ENCODE assay signal across 7 mouse cellular contexts in genomic region chr13:43773965-43774566, GRCm38 (mm10). TPM values are rescaled to one million over a fixed set of nuclear protein-coding genes. Genes with fewer than 3 reads are reported as not detected.
A peak's percentile ranks its signal among the peaks of the same experiment; 100 is the strongest.
DNase-seq lines count a peak whose midpoint lies in the region; ATAC-seq and TF ChIP-seq lines count a peak whose summit lies in the region.

No protein-coding gene starts in this region.

- no peak overlapping the region for H3K4me2 ChIP-seq in intestine, embryonic 15.5 days (replicated peaks)
- no peak overlapping the region for H3K4me2 ChIP-seq in intestine, embryonic 16.5 days (ENCODE audit: low read depth, low read length)
- no peak overlapping the region for H3K4me2 ChIP-seq in heart, postnatal 0 days (ENCODE audit: low read depth, low read length)

- ATAC-seq in intestine, embryonic 15.5 days, result 0 out of 2 replicates have a peak, but pooled peaks have one; percentile 23
- no peak; the same call in 1 of the 2 replicates for ATAC-seq in intestine, embryonic 16.5 days
- ATAC-seq in heart, postnatal 0 days (ENCODE audit: insufficient read depth, low read depth), result peak; percentile 44
- peak; percentile 16 for ATAC-seq in monocyte, adult 5-6 weeks (replicated peaks; ENCODE audit: insufficient number of reproducible peaks, low FRiP score, low TSS enrichment, poor library complexity, severe bottlenecking)

- no peaks in the 10 kb centered on the region; the same call in 1 of the 2 replicates for H3K27me3 ChIP-seq in intestine, embryonic 15.5 days (replicated peaks)
- H3K27me3 ChIP-seq in intestine, embryonic 16.5 days (replicated peaks; ENCODE audit: control insufficient read depth, insufficient read depth, low read length), result no peaks in the 10 kb centered on the region
- H3K27me3 ChIP-seq in heart, postnatal 0 days (ENCODE audit: control insufficient read depth, insufficient read depth, low read length), result peaks cover 6% of the 10 kb centered on the region; the same call in 1 of the 2 replicates

- no peaks in the 10 kb centered on the region for H3K36me3 ChIP-seq in intestine, embryonic 15.5 days
- H3K36me3 ChIP-seq in intestine, embryonic 16.5 days (ENCODE audit: control insufficient read depth, insufficient read depth, low read length), result no peaks in the 10 kb centered on the region
- H3K36me3 ChIP-seq in heart, postnatal 0 days (replicated peaks; ENCODE audit: control insufficient read depth, insufficient read depth, low read length), result no peaks in the 10 kb centered on the region

- no peaks in the 10 kb centered on the region for H3K9me3 ChIP-seq in intestine, embryonic 15.5 days
- no peaks in the 10 kb centered on the region for H3K9me3 ChIP-seq in intestine, embryonic 16.5 days (ENCODE audit: control insufficient read depth, low read length)
- H3K9me3 ChIP-seq in heart, postnatal 0 days (replicated peaks; ENCODE audit: control insufficient read depth, low read length), result no peaks in the 10 kb centered on the region

- no peak for TF ChIP-seq EP300 in heart, postnatal 0 days (IDR thresholded peaks at IDR 0.05; ENCODE audit: low read depth)

- TF ChIP-seq CTCF in heart, postnatal 0 days (IDR thresholded peaks at IDR 0.05; ENCODE audit: low read depth), result no peak

- H3K27ac ChIP-seq in intestine, embryonic 15.5 days, result no peak overlapping the region
- no peak overlapping the region for H3K27ac ChIP-seq in intestine, embryonic 16.5 days (ENCODE audit: low read length)
- no peak overlapping the region for H3K27ac ChIP-seq in heart, postnatal 0 days (ENCODE audit: low read depth)

- H3K4me3 ChIP-seq in intestine, embryonic 15.5 days (replicated peaks), result no peak overlapping the region
- no peak overlapping the region for H3K4me3 ChIP-seq in intestine, embryonic 16.5 days (ENCODE audit: low read length)
- H3K4me3 ChIP-seq in heart, postnatal 0 days (ENCODE audit: low read depth, low read length), result no peak overlapping the region

- WGBS in intestine, embryonic 15.5 days, result 56% methylated on average over 15 of the region's 15 CpGs
- 55% methylated on average over 15 of the region's 15 CpGs for whole genome bisulfite sequencing in intestine, embryonic 16.5 days
- WGBS in heart, postnatal 0 days, result 40% methylated on average over 15 of the region's 15 CpGs

- H3K4me1 ChIP-seq in intestine, embryonic 15.5 days (replicated peaks), result 0 out of 2 replicates have a peak, but pooled peaks cover 6% of the 10 kb centered on the region
- 0 out of 2 replicates have a peak, but pooled peaks cover 2% of the 10 kb centered on the region for H3K4me1 ChIP-seq in intestine, embryonic 16.5 days (ENCODE audit: control insufficient read depth, insufficient read depth, low read length)
- peaks cover 7% of the 10 kb centered on the region for H3K4me1 ChIP-seq in heart, postnatal 0 days (ENCODE audit: control insufficient read depth, insufficient read depth)

- peak; percentile 7 for DNase-seq in adipocyte (ENCODE audit: low spot score)
- peak; percentile 55 for DNase-seq in heart, postnatal 0 days (ENCODE audit: low spot score)
- peak; percentile 55 to 61 for DNase-seq in layer of hippocampus, postnatal 10 days (ENCODE audit: low spot score in 2 of 2)
- no peak for DNase-seq in spleen, adult 12 weeks (ENCODE audit: low spot score)

- no peak overlapping the region for H3K9ac ChIP-seq in intestine, embryonic 15.5 days
- H3K9ac ChIP-seq in intestine, embryonic 16.5 days (ENCODE audit: low read depth, low read length), result no peak overlapping the region
- no peak overlapping the region for H3K9ac ChIP-seq in heart, postnatal 0 days (replicated peaks; ENCODE audit: low read depth, low read length)

RNA-seq across cellular contexts. Expression of gene Cd83, which starts 10.5 kb away (rescaled TPM):
- polyA plus RNA-seq in intestine, embryonic 15.5 days (2015; fragmentation: Nextera tagmentation; extraction: Ambion mirVana), result 9.1 and 10.3 TPM in 2 replicates
- polyA plus RNA-seq in intestine, embryonic 16.5 days (2015; fragmentation: Nextera tagmentation; extraction: Ambion mirVana), result 9.2 and 9.6 TPM in 2 replicates
- total RNA-seq in heart, postnatal 0 days (2014; rRNA removed; ENCODE audit: low replicate concordance), result 2.4 and 4.4 TPM in 2 replicates
- polyA plus RNA-seq in heart, postnatal 0 days (2015; fragmentation: Nextera tagmentation; extraction: Ambion mirVana), result 2.3 and 2.5 TPM in 2 replicates
- 1 to 10 TPM; 6.9 to 8.5 TPM for total RNA-seq in layer of hippocampus, postnatal 10 days (2021)
- 165 to 355 TPM (median 352 TPM) in 3 replicates for total RNA-seq in monocyte, adult 5-6 weeks (2017)

Comparison
In these comparisons a context has a peak if more than half of its experiments do, and no peak if none do; other contexts are left out.
1. RNA of gene Cd83, which starts 10.5 kb away (total RNA-seq): 165 to 355 TPM in monocyte, adult 5-6 weeks; 6.9 to 8.5 TPM in layer of hippocampus, postnatal 10 days and 2.4 to 4.4 TPM in heart, postnatal 0 days; every median in the first group is over 10 times any median in the second.